Mouse (Mus musculus) heart, adult 2 months (tissue): Measurements from ENCODE around the gene Atp6v0d1.

Experiments
- CTCF ChIP-seq: fragments of 200-600 bp; IDR thresholded peaks from 2 replicates; pipeline ENCODE4 v1.8.1; 2022; ENCODE audit warnings: antibody characterized with exemption, mild to moderate bottlenecking, moderate library complexity
- EP300 ChIP-seq: fragments of 200-500 bp; IDR thresholded peaks from 2 replicates; pipeline ENCODE4 v1.6.1; 2011; ENCODE audit warnings: low read depth, low read length, control low read depth; ENCODE audit not compliant: insufficient read depth
- POLR2A ChIP-seq: fragments of 200-500 bp; IDR thresholded peaks from 2 replicates; pipeline ENCODE4 v1.6.1; 2011; ENCODE audit warnings: mild to moderate bottlenecking, low read depth, low read length, control low read depth; ENCODE audit not compliant: insufficient read depth

GRCm38 (mm10) chr8:105550083-105550482, 15.8 kb downstream of the Atp6v0d1 start:
- no peak for TF ChIP-seq CTCF
- TF ChIP-seq EP300 = no peak
- TF ChIP-seq POLR2A = no peak
